Mouse (Mus musculus) kidney, postnatal 10 days (tissue): ENCODE results near the gene Zcrb1.

Experiments used
- DNase-seq: peaks from one replicate; pipeline ENCODE4 v3.0.0; 2021; ENCODE audit warnings: mixed read lengths

Zcrb1 gene

GRCm38 (mm10) chr15:93368558-93368957 lies 29.6 kb downstream of the Zcrb1 start:
- DNase-seq, result peak; percentile 22

- DNase-seq, result peak; percentile 64
Measured at GRCm38 (mm10) chr15:93365561-93365960, 32.6 kb downstream of the Zcrb1 start.

GRCm38 (mm10) chr15:93358346-93359095 lies 39.6 kb downstream of the Zcrb1 start:
- DNase-seq, result no peak

GRCm38 (mm10) chr15:93340630-93341379 lies 57.3 kb downstream of the Zcrb1 start:
- DNase-seq, result no peak

GRCm38 (mm10) chr15:93336925-93337761 lies 61.0 kb downstream of the Zcrb1 start, which contains the start of gene Yaf2:
Yaf2 (minus strand) TSS chr15:93336935.
- peak; percentile 93 for DNase-seq

GRCm38 (mm10) chr15:93336658-93336924 lies 61.5 kb downstream of the Zcrb1 start:
- DNase-seq, result no peak
